Mouse (Mus musculus) limb, embryonic 15.5 days (tissue): ENCODE results near the gene Mut. TPM values are rescaled to one million over a fixed set of nuclear protein-coding genes. Genes with fewer than 3 reads are reported as not detected.

ENCODE experiments used
- ATAC-seq: fragments of 200-750 bp; cut with Nextera tagmentation; 2 replicates; pipeline ENCODE4 v1.8.0; 2017; ENCODE audit warnings: low read depth, moderate TSS enrichment; ENCODE audit not compliant: insufficient number of reproducible peaks, low FRiP score, low TSS enrichment
- H3K27ac ChIP-seq: fragments of 300-500 bp; sonication (generic); 2 replicates; pipeline ENCODE4 v1.5.1; 2015; ENCODE audit warnings: moderate library complexity, mild to moderate bottlenecking, inconsistent platforms
- H3K27me3 ChIP-seq: fragments of 300-500 bp; sonication (generic); 2 replicates; pipeline ENCODE4 v1.6.1; 2015; ENCODE audit warnings: inconsistent platforms
- H3K36me3 ChIP-seq: fragments of 300-500 bp; sonication (generic); 2 replicates; pipeline ENCODE4 v1.6.1; 2015; ENCODE audit warnings: inconsistent platforms
- H3K4me1 ChIP-seq: fragments of 300-500 bp; sonication (generic); 2 replicates; pipeline ENCODE4 v1.6.1; 2015; ENCODE audit warnings: inconsistent platforms
- H3K4me2 ChIP-seq: fragments of 300-500 bp; sonication (generic); 2 replicates; pipeline ENCODE4 v1.6.1; 2015; ENCODE audit warnings: mild to moderate bottlenecking, inconsistent platforms
- H3K4me3 ChIP-seq: fragments of 300-500 bp; sonication (generic); 2 replicates; pipeline ENCODE4 v1.5.1; 2015; ENCODE audit warnings: mild to moderate bottlenecking, inconsistent platforms
- H3K9ac ChIP-seq: fragments of 300-500 bp; sonication (generic); 2 replicates; pipeline ENCODE4 v1.6.1; 2015; ENCODE audit warnings: inconsistent platforms
- H3K9me3 ChIP-seq: fragments of 300-500 bp; sonication (generic); 2 replicates; pipeline ENCODE4 v1.6.1; 2016; ENCODE audit warnings: inconsistent platforms
- WGBS: fragments of 180-500 bp; shearing (Covaris S2); methylation state at CpG from one replicate; pipeline ENCODE4 v1.1.7; 2015; 5-methylcytosine and 5-hydroxymethylcytosine counted together
- polyA plus RNA-seq: library from polyadenylated mRNA; unstranded; fragments of >200 nt; fragmentation: Nextera tagmentation; extraction: Ambion mirVana; gene quantifications from 2 replicates; pipeline ENCODE4 v1.2.1, GENCODE M21; 2015

The Mut gene
- 32.8 and 33.0 TPM in 2 replicates for polyA plus RNA-seq

DNA sequence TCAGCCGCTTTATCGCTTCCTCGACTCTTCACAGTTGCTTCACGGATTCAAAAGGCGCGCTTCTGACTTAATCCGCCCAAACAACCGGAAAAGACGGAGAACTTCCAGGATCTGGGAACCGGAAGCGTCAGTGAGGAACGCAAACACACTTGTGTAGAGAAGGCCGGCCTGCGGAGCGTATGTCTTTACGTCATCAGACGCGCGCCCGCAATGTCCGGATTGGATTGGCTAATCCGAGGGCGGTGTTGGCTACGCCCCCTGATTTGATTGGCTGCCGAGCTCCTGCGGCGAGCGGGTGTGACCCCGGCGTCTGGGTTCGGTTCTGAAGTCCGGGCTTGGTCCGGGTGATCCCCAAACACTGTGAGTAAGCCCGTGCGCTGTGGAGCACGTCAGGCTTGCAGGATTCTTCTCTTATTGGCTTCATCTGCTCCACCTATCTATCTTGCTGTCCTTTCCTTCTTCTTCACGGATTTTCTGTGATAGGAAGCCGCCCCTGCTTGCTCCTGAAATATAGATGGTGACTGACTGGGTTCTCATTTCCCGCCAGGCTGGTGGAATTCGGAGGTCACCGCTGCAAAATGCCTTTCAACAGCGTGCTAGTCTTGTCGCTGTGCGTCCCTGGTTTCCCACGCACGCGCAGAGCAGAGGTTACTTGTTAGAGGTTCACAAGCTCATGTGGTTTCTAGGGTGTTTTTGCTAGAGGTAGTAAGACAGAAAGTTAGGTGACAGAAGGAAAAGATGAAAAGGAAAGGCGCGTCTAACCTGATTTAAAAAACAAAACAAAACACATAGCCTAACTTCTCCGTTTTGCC, at the start of gene Mut, which contains the start of gene Cenpq:
Gene Mut, plus strand, starts transcription at position 266 of the 812 bp plus-strand sequence.
Gene Cenpq, minus strand, starts transcription at position 628 of the 812 bp plus-strand sequence.
- Histone ChIP-seq H3K4me3 (peak within 1 kb of the TSS; percentile 74), H3K9me3 (no peaks in the 10 kb centered on the region), H3K4me2 (peak within 1 kb of the TSS; percentile 70), H3K36me3 (peaks cover 17% of the 10 kb centered on the region), H3K27ac (peak within 1 kb of the TSS; percentile 97), H3K9ac (peak within 1 kb of the TSS; percentile 64), H3K27me3 (no peaks in the 10 kb centered on the region), H3K4me1 (peaks cover 6% of the 10 kb centered on the region; the same call in 1 of the 2 replicates)
- under 1% methylated on average over 50 of the region's 50 CpGs for WGBS
- peak; percentile 99 for ATAC-seq

DNA sequence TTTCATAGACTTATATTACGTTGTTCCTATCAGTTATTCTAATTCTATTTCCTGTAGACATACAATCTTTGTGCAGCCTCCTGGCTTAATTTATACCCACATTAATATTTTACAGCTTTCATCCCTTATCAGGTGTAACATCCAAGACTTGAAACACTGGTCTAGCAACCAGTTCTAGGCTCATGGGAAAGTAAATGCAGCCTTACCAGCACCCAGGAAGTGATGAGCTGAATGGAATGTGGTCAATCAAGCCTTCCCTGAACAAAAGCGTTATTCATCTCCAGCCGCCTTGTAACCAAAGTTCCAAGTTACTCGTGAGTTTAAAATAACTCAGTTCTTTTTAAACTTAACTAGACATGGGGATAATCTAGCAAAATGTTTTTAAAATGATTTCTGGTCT, 49.3 kb upstream of the Mut start:
- no peak overlapping the region for H3K9ac ChIP-seq
- WGBS = 70% methylated on average over 4 of the region's 4 CpGs
- no peak for ATAC-seq

DNA sequence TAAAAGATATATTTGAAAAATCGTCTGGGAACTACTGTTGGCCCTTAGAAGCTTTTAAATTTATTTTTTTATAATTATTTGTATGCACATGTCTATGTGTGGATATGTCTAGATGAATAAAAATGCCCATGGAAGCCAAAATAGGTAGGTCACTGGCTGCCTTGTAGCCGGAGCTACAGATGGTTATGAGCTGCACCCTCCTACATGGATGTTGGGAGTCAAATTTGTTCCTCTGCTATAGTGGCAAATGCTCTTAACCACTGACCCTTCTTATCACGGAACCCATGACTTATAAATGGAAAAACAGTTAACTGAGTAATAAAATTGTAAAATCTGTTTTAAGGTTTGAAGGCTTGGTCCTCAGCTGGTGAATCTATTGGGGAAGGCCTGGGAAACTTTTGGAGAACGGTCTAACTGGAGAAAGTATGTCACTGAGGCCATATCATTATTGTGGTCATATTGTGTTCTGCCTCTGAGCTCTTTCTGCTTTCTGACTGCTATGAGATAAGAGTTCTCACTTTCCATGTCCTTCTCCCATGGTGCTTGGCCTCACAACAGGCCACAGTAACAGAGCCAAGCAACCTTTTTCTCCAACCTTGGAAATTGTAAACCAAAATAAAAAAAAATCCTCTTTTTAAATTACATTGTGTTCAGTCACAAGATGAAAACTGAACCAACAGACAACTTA, 46.5 kb upstream of the Mut start:
- no peak for ATAC-seq
- H3K27me3 ChIP-seq = no peaks in the 10 kb centered on the region
- 77% methylated on average over 4 of the region's 4 CpGs for WGBS
- no peaks in the 10 kb centered on the region for H3K4me1 ChIP-seq
- no peak overlapping the region for H3K27ac ChIP-seq
- no peak overlapping the region for H3K9ac ChIP-seq
- H3K36me3 ChIP-seq = no peaks in the 10 kb centered on the region
- H3K9me3 ChIP-seq = no peaks in the 10 kb centered on the region
- no peak overlapping the region for H3K4me3 ChIP-seq
- H3K4me2 ChIP-seq = no peak overlapping the region

More for the DNA sequence above, 49.3 kb upstream of the Mut start:
- H3K4me1 ChIP-seq = no peaks in the 10 kb centered on the region
- H3K9me3 ChIP-seq = no peaks in the 10 kb centered on the region
- no peaks in the 10 kb centered on the region for H3K36me3 ChIP-seq
- no peak overlapping the region for H3K27ac ChIP-seq
- H3K4me2 ChIP-seq = no peak overlapping the region
- H3K4me3 ChIP-seq = no peak overlapping the region
- H3K27me3 ChIP-seq = no peaks in the 10 kb centered on the region

DNA sequence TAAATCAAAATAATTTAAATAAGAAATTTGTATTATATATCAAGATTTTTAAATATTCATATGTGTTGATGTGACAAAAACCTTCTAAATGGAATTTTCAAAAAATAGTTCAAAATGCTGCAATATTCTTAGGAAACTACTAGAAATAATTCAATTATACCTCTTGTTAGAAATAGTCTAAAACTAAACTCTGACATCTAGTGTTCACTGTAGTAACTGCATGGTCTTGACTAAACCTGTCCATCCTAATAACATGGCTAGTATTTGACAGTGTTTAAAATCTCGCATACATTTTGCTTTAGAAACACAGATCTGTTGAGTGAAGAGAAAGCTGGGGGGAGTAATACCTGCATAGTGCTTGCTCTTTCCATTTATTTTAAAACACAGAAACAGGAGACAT, 37.6 kb upstream of the Mut start:
- 69% methylated on average over 1 of the region's 1 CpGs for WGBS
- no peak overlapping the region for H3K27ac ChIP-seq
- no peak for ATAC-seq
- H3K4me2 ChIP-seq = no peak overlapping the region
- no peaks in the 10 kb centered on the region for H3K9me3 ChIP-seq
- H3K4me1 ChIP-seq = no peaks in the 10 kb centered on the region
- H3K4me3 ChIP-seq = no peak overlapping the region
- no peaks in the 10 kb centered on the region for H3K27me3 ChIP-seq
- H3K36me3 ChIP-seq = no peaks in the 10 kb centered on the region
- H3K9ac ChIP-seq = no peak overlapping the region

DNA sequence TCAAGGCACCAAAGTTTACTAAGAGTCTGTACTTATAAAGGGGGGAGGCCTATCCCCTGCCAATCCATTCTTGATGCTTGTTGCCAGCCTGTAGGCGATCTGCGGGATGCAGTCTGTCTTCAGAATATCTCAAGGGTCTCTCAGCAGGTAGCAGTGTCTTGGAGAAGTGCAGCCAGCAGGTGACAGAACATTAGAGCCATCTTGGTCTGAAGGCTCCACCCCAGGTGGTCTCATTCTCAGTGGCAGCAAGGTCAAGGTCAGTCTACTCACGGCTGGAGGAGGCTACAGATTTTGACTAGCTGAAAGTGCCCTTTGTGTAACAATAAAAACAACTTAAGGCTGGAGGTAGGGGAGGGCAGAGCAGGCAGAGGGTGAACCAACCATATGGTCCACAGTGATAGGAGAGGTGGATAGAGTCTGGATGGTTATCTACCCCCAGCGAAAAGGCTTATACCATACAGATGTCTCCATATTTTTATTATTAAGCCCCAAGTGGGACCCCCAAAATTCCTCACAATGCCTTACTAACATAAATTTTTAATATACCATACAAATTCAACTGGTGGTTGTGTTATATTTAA, 34.6 kb upstream of the Mut start:
- Histone ChIP-seq H3K9ac (no peak overlapping the region), H3K27me3 (no peaks in the 10 kb centered on the region), H3K4me3 (no peak overlapping the region), H3K4me1 (0 out of 2 replicates have a peak, but pooled peaks cover 2% of the 10 kb centered on the region), H3K27ac (no peak overlapping the region), H3K36me3 (no peaks in the 10 kb centered on the region), H3K9me3 (no peaks in the 10 kb centered on the region), H3K4me2 (no peak overlapping the region)
- no peak for ATAC-seq
- 48% methylated on average over 4 of the region's 4 CpGs for WGBS

DNA sequence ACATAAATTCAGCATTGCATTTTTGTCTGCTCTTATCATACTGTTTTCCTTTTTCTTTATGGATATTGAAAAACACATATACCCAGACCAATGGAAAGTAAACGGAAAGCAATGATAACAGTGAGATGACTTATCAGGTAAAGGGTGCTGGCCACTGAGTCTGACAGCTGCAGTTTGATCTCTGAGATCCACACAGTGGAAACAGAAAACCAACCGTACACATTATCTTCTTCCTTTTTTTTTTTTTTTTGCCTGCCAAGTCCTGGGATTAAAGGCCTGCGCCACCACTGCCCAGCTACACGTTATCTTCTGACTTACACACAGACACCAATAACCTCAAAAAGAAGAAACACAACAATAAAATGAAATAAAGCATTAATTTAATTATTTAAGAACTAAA, 31.1 kb upstream of the Mut start:
- no peak for ATAC-seq
- H3K27me3 ChIP-seq = no peaks in the 10 kb centered on the region
- H3K36me3 ChIP-seq = no peaks in the 10 kb centered on the region
- H3K4me2 ChIP-seq = no peak overlapping the region
- 71% methylated on average over 4 of the region's 4 CpGs for WGBS
- H3K4me3 ChIP-seq = no peak overlapping the region
- H3K27ac ChIP-seq = no peak overlapping the region
- H3K9ac ChIP-seq = no peak overlapping the region
- H3K4me1 ChIP-seq = 0 out of 2 replicates have a peak, but pooled peaks cover 3% of the 10 kb centered on the region
- H3K9me3 ChIP-seq = no peaks in the 10 kb centered on the region

DNA sequence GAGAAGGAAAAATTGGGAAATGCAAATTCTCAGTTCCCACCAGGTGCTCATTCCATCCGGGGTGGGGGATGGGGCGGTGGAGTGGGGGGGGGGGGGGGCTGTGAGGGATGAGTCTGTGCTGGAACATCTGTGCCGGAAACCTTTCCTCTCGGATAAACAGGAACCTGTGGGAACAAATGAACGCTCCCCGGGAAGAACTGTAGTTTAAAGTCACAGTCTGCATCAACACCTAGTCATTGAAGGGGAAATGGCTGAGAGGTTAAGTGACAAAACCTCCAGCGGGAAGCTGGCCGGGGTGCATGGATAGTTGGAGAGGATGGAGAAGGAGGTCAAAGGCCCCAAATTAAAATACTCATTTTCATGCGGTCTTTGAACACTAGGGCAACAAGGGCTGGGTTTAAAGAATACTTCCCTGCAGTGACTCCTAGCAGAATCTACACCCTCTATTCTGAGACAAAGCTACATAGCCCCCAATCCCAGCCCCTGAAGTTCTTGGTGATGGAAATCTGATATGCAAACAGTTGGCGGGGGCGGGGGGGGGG, 30.4 kb upstream of the Mut start:
- WGBS = 7% methylated on average over 11 of the region's 11 CpGs
- Histone ChIP-seq H3K9ac (no peak overlapping the region), H3K27ac (no peak overlapping the region), H3K4me2 (no peak overlapping the region), H3K9me3 (no peaks in the 10 kb centered on the region), H3K4me3 (no peak overlapping the region), H3K36me3 (no peaks in the 10 kb centered on the region), H3K4me1 (0 out of 2 replicates have a peak, but pooled peaks cover 3% of the 10 kb centered on the region), H3K27me3 (no peaks in the 10 kb centered on the region)
- ATAC-seq = no peak

DNA sequence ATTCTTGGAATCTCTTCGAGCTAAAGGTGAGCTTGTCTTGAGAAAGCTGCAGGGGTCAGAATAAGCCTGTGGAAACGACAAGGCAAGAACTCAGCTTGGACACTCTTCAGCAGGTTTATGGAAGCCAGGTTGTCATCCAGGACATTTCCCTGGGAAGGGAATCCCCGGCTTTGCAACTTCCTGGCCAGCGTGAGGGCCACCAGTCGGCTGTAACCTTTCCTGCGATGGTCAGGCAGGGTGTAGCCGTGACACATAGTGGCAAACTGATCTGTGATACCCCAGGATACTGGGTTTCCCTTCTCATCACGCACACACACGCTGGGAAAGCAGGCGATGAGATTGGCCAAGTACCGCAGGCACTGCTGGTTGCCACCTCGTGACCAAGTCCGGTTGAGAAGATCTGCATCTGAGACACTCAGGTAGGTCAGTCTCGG, 29.7 kb upstream of the Mut start:
- H3K27me3 ChIP-seq = no peaks in the 10 kb centered on the region
- ATAC-seq = no peak
- no peak overlapping the region for H3K9ac ChIP-seq
- no peak overlapping the region for H3K27ac ChIP-seq
- H3K4me3 ChIP-seq = no peak overlapping the region; the same call in 1 of the 2 replicates
- H3K36me3 ChIP-seq = no peaks in the 10 kb centered on the region
- 8% methylated on average over 14 of the region's 14 CpGs for WGBS
- H3K4me2 ChIP-seq = peak overlapping the region; percentile 30
- 0 out of 2 replicates have a peak, but pooled peaks cover 3% of the 10 kb centered on the region for H3K4me1 ChIP-seq
- H3K9me3 ChIP-seq = no peaks in the 10 kb centered on the region

DNA sequence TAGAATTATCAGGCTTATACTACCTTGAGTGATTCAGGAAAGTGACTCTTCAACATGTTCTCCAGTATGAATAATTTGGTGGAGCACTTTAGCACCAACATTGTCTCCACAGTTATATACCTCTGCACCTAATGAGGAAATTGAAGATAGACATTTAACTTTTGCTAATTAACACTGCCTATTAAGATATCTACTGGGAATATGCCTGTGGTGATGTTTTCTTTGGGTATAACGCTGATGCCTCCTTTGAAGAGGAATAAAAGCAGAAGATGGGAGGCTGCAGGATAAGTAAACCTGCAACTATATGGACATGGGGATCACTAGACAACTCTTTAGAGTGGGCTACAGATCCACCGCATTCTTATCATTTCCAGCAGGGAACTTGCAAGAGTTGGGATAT, 20.2 kb upstream of the Mut start, which contains the start of gene Glyatl3:
Gene Glyatl3, minus strand, starts transcription at position 101 of the 400 bp plus-strand sequence.
- Histone ChIP-seq H3K4me1 (no peaks in the 10 kb centered on the region), H3K27ac (no peak within 1 kb of the TSS), H3K9me3 (no peaks in the 10 kb centered on the region), H3K36me3 (no peaks in the 10 kb centered on the region), H3K4me3 (no peak within 1 kb of the TSS), H3K27me3 (no peaks in the 10 kb centered on the region), H3K9ac (no peak within 1 kb of the TSS), H3K4me2 (no peak within 1 kb of the TSS)
- no peak for ATAC-seq
- WGBS = 90% methylated on average over 2 of the region's 2 CpGs

DNA sequence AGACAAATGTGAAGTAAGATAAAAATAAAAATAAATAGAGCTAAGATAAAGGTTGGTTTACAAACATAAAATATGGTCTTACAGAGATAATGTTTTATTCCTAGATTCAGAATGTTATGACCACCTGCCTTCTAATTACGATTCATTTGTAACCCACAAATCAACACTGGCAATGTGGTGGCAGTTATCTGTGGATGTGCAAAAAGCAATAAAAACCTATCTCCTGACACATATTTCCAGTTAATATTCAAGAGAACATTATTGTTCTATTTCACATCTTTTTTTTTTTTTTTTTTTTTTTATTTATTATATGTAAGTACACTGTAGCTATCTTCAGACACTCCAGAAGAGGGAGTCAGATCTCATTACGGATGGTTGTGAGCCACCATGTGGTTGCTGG, 19.0 kb upstream of the Mut start:
- Histone ChIP-seq H3K9me3 (no peaks in the 10 kb centered on the region), H3K27me3 (no peaks in the 10 kb centered on the region), H3K4me1 (no peaks in the 10 kb centered on the region), H3K36me3 (no peaks in the 10 kb centered on the region), H3K4me2 (no peak overlapping the region), H3K4me3 (no peak overlapping the region), H3K9ac (no peak overlapping the region), H3K27ac (no peak overlapping the region)
- 80% methylated on average over 2 of the region's 2 CpGs for WGBS
- no peak for ATAC-seq

DNA sequence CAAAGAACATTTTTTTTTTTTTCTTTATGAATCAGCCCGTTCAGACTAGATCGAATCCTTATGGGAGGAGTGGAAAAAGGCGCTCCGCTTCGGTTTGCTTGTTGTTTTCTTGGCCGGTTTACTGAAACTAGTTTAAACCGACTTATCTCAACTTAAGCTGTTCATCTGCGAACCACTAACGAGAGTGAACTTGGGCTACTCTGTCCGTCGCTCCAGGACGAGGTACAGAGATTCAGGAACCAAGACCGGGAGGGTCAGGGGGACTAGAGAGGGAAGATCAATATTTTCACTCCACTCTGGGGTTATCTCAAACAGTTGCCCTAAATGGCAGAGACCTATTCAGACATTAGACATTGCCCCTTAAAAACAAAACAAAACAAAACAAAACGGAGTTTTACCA, 500 bp upstream of the Mut start:
- under 1% methylated on average over 14 of the region's 14 CpGs for WGBS
- no peaks in the 10 kb centered on the region for H3K9me3 ChIP-seq
- peak overlapping the region; percentile 11 for H3K9ac ChIP-seq
- peaks cover 17% of the 10 kb centered on the region for H3K36me3 ChIP-seq
- no peak for ATAC-seq
- peak overlapping the region; percentile 70 for H3K4me2 ChIP-seq
- H3K27ac ChIP-seq = peak overlapping the region; percentile 97; the same call in 1 of the 2 replicates
- H3K4me1 ChIP-seq = peaks cover 6% of the 10 kb centered on the region; the same call in 1 of the 2 replicates
- H3K27me3 ChIP-seq = no peaks in the 10 kb centered on the region
- peak overlapping the region; percentile 74 for H3K4me3 ChIP-seq
